Mouse (Mus musculus) limb, embryonic 13.5 days (tissue): ENCODE results near the gene Pfkfb2. TPM values are rescaled to one million over a fixed set of nuclear protein-coding genes. Genes with fewer than 3 reads are reported as not detected.

Experiments
- ATAC-seq: fragments of 200-750 bp; cut with Nextera tagmentation; 2 replicates; pipeline ENCODE4 v1.8.0; 2017; ENCODE audit warnings: low read depth, moderate number of reproducible peaks, moderate TSS enrichment; ENCODE audit not compliant: low FRiP score
- H3K27ac ChIP-seq: fragments of 300-500 bp; sonication (generic); 2 replicates; pipeline ENCODE4 v1.5.1; 2015; ENCODE audit warnings: inconsistent platforms, mild to moderate bottlenecking, moderate library complexity
- H3K27me3 ChIP-seq: fragments of 300-500 bp; sonication (generic); 2 replicates; pipeline ENCODE4 v1.6.1; 2015; ENCODE audit warnings: mild to moderate bottlenecking, inconsistent platforms
- H3K36me3 ChIP-seq: fragments of 300-500 bp; sonication (generic); 2 replicates; pipeline ENCODE4 v1.6.1; 2015; ENCODE audit warnings: inconsistent platforms, mild to moderate bottlenecking, moderate library complexity
- H3K4me1 ChIP-seq: fragments of 300-500 bp; sonication (generic); 2 replicates; pipeline ENCODE4 v1.6.1; 2015; ENCODE audit warnings: inconsistent platforms
- H3K4me2 ChIP-seq: fragments of 300-500 bp; sonication (generic); replicated peaks from 2 replicates; pipeline ENCODE4 v1.6.1; 2015; ENCODE audit warnings: inconsistent platforms, mild to moderate bottlenecking, moderate library complexity
- H3K4me3 ChIP-seq: fragments of 300-500 bp; sonication (generic); 2 replicates; pipeline ENCODE4 v1.5.1; 2015; ENCODE audit warnings: moderate library complexity, mild to moderate bottlenecking, inconsistent platforms
- H3K9ac ChIP-seq: fragments of 300-500 bp; sonication (generic); 2 replicates; pipeline ENCODE4 v1.6.1; 2015; ENCODE audit warnings: mild to moderate bottlenecking, inconsistent platforms
- H3K9me3 ChIP-seq: fragments of 300-500 bp; sonication (generic); 2 replicates; pipeline ENCODE4 v1.6.1; 2016; ENCODE audit warnings: inconsistent platforms
- WGBS: fragments of 180-500 bp; shearing (Covaris S2); methylation state at CpG from one replicate; pipeline ENCODE4 v1.1.7; 2015; 5-methylcytosine and 5-hydroxymethylcytosine counted together
- polyA plus RNA-seq: library from polyadenylated mRNA; unstranded; fragments of >200 nt; fragmentation: Nextera tagmentation; extraction: Ambion mirVana; gene quantifications from 2 replicates; pipeline ENCODE4 v1.2.1, GENCODE M21; 2015

Pfkfb2 gene
- 8.7 and 9.4 TPM in 2 replicates for polyA plus RNA-seq

GRCm38 (mm10) chr1:130729153-130729552 is at the start of gene Pfkfb2:
TSS of gene Pfkfb2 (minus strand) at chr1:130729253.
- 77% methylated on average over 2 of the region's 2 CpGs for WGBS
- Histone ChIP-seq H3K4me2 (no peak within 1 kb of the TSS), H3K9ac (no peak within 1 kb of the TSS), H3K4me3 (no peak within 1 kb of the TSS), H3K9me3 (no peaks in the 10 kb centered on the region), H3K4me1 (peaks cover 6% of the 10 kb centered on the region), H3K36me3 (no peaks in the 10 kb centered on the region), H3K27me3 (no peaks in the 10 kb centered on the region), H3K27ac (no peak within 1 kb of the TSS)
- ATAC-seq: no peak

- ATAC-seq: no peak
- H3K9me3 ChIP-seq: no peaks in the 10 kb centered on the region
- H3K4me3 ChIP-seq: no peak overlapping the region
- H3K27me3 ChIP-seq: no peaks in the 10 kb centered on the region
- H3K27ac ChIP-seq: no peak overlapping the region
- no peak overlapping the region for H3K9ac ChIP-seq
- 88% methylated on average over 1 of the region's 1 CpGs for WGBS
- H3K36me3 ChIP-seq: no peaks in the 10 kb centered on the region
- H3K4me1 ChIP-seq: no peaks in the 10 kb centered on the region
- no peak overlapping the region for H3K4me2 ChIP-seq
Measured at GRCm38 (mm10) chr1:130776645-130777044, 47.6 kb upstream of the Pfkfb2 start.

- ATAC-seq: no peak
- no peak overlapping the region for H3K4me3 ChIP-seq
Measured at GRCm38 (mm10) chr1:130775691-130776331, 46.8 kb upstream of the Pfkfb2 start.

GRCm38 (mm10) chr1:130775234-130775633 is 46.2 kb upstream of the Pfkfb2 start:
- no peaks in the 10 kb centered on the region for H3K9me3 ChIP-seq
- ATAC-seq: no peak
- H3K4me1 ChIP-seq: no peaks in the 10 kb centered on the region
- no peak overlapping the region for H3K4me3 ChIP-seq
- H3K36me3 ChIP-seq: no peaks in the 10 kb centered on the region
- no peak overlapping the region for H3K27ac ChIP-seq
- H3K27me3 ChIP-seq: no peaks in the 10 kb centered on the region
- WGBS: 74% methylated on average over 2 of the region's 2 CpGs
- H3K4me2 ChIP-seq: no peak overlapping the region
- H3K9ac ChIP-seq: no peak overlapping the region

More at GRCm38 (mm10) chr1:130775691-130776331, 46.8 kb upstream of the Pfkfb2 start:
- Histone ChIP-seq H3K4me2 (no peak overlapping the region), H3K9me3 (no peaks in the 10 kb centered on the region), H3K4me1 (no peaks in the 10 kb centered on the region), H3K27me3 (no peaks in the 10 kb centered on the region), H3K27ac (no peak overlapping the region), H3K36me3 (no peaks in the 10 kb centered on the region), H3K9ac (no peak overlapping the region)
- 81% methylated on average over 7 of the region's 7 CpGs for WGBS

GRCm38 (mm10) chr1:130770981-130771494 is 42.0 kb upstream of the Pfkfb2 start:
- Histone ChIP-seq H3K36me3 (no peaks in the 10 kb centered on the region), H3K27ac (no peak overlapping the region), H3K4me3 (no peak overlapping the region), H3K9me3 (no peaks in the 10 kb centered on the region), H3K4me2 (no peak overlapping the region), H3K4me1 (no peaks in the 10 kb centered on the region), H3K27me3 (no peaks in the 10 kb centered on the region), H3K9ac (no peak overlapping the region)
- 71% methylated on average over 3 of the region's 3 CpGs for WGBS
- no peak for ATAC-seq

GRCm38 (mm10) chr1:130770487-130770886 is 41.4 kb upstream of the Pfkfb2 start:
- Histone ChIP-seq H3K4me1 (no peaks in the 10 kb centered on the region), H3K4me3 (no peak overlapping the region), H3K36me3 (no peaks in the 10 kb centered on the region), H3K4me2 (no peak overlapping the region), H3K27ac (no peak overlapping the region), H3K27me3 (no peaks in the 10 kb centered on the region), H3K9ac (no peak overlapping the region), H3K9me3 (no peaks in the 10 kb centered on the region)
- no peak for ATAC-seq
- 85% methylated on average over 4 of the region's 4 CpGs for WGBS

GRCm38 (mm10) chr1:130769925-130770324 is 40.9 kb upstream of the Pfkfb2 start:
- Histone ChIP-seq H3K4me2 (no peak overlapping the region), H3K27ac (no peak overlapping the region), H3K4me1 (no peaks in the 10 kb centered on the region), H3K9ac (no peak overlapping the region), H3K27me3 (no peaks in the 10 kb centered on the region), H3K36me3 (no peaks in the 10 kb centered on the region), H3K9me3 (no peaks in the 10 kb centered on the region), H3K4me3 (no peak overlapping the region)
- ATAC-seq: no peak
- 88% methylated on average over 2 of the region's 2 CpGs for WGBS

GRCm38 (mm10) chr1:130767066-130767465 is 38.0 kb upstream of the Pfkfb2 start:
- Histone ChIP-seq H3K27me3 (no peaks in the 10 kb centered on the region), H3K27ac (no peak overlapping the region), H3K4me1 (no peaks in the 10 kb centered on the region), H3K9ac (no peak overlapping the region), H3K9me3 (no peaks in the 10 kb centered on the region), H3K4me2 (no peak overlapping the region), H3K36me3 (no peaks in the 10 kb centered on the region), H3K4me3 (no peak overlapping the region)
- WGBS: 74% methylated on average over 5 of the region's 5 CpGs
- ATAC-seq: no peak

GRCm38 (mm10) chr1:130764027-130764461 is 35.0 kb upstream of the Pfkfb2 start:
- Histone ChIP-seq H3K9me3 (no peaks in the 10 kb centered on the region), H3K4me3 (no peak overlapping the region), H3K9ac (no peak overlapping the region), H3K27me3 (no peaks in the 10 kb centered on the region), H3K27ac (no peak overlapping the region), H3K36me3 (no peaks in the 10 kb centered on the region), H3K4me1 (no peaks in the 10 kb centered on the region), H3K4me2 (no peak overlapping the region)
- no peak for ATAC-seq
- WGBS: 86% methylated on average over 12 of the region's 12 CpGs

- H3K9ac ChIP-seq: no peak overlapping the region
- WGBS: 80% methylated on average over 3 of the region's 3 CpGs
- ATAC-seq: no peak
Measured at GRCm38 (mm10) chr1:130762045-130762760, 33.1 kb upstream of the Pfkfb2 start.

GRCm38 (mm10) chr1:130761597-130761996 is 32.5 kb upstream of the Pfkfb2 start:
- H3K36me3 ChIP-seq: no peaks in the 10 kb centered on the region
- no peak overlapping the region for H3K4me3 ChIP-seq
- 63% methylated on average over 1 of the region's 1 CpGs for WGBS
- H3K27me3 ChIP-seq: no peaks in the 10 kb centered on the region
- no peaks in the 10 kb centered on the region for H3K9me3 ChIP-seq
- no peak overlapping the region for H3K9ac ChIP-seq
- no peak overlapping the region for H3K27ac ChIP-seq
- H3K4me1 ChIP-seq: no peaks in the 10 kb centered on the region
- no peak overlapping the region for H3K4me2 ChIP-seq
- no peak for ATAC-seq

More at GRCm38 (mm10) chr1:130762045-130762760, 33.1 kb upstream of the Pfkfb2 start:
- Histone ChIP-seq H3K9me3 (no peaks in the 10 kb centered on the region), H3K4me2 (no peak overlapping the region), H3K36me3 (no peaks in the 10 kb centered on the region), H3K27ac (no peak overlapping the region), H3K27me3 (no peaks in the 10 kb centered on the region), H3K4me1 (no peaks in the 10 kb centered on the region), H3K4me3 (no peak overlapping the region)

- 77% methylated on average over 9 of the region's 9 CpGs for WGBS
- ATAC-seq: no peak
Measured at GRCm38 (mm10) chr1:130759689-130760088, 30.6 kb upstream of the Pfkfb2 start.

More at GRCm38 (mm10) chr1:130759689-130760088, 30.6 kb upstream of the Pfkfb2 start:
- H3K4me1 ChIP-seq: no peaks in the 10 kb centered on the region
- no peak overlapping the region for H3K4me3 ChIP-seq
- H3K27me3 ChIP-seq: no peaks in the 10 kb centered on the region
- no peak overlapping the region for H3K4me2 ChIP-seq
- no peaks in the 10 kb centered on the region for H3K36me3 ChIP-seq
- no peak overlapping the region for H3K9ac ChIP-seq
- H3K27ac ChIP-seq: no peak overlapping the region
- no peaks in the 10 kb centered on the region for H3K9me3 ChIP-seq
